Mouse (Mus musculus) intestine, embryonic 15.5 days (tissue): ENCODE measurements around the gene Fxyd2. TPM values are rescaled to one million over a fixed set of nuclear protein-coding genes. Genes with fewer than 3 reads are reported as not detected.

Experiments
- polyA plus RNA-seq: library from polyadenylated mRNA; unstranded; fragments of >200 nt; fragmentation: Nextera tagmentation; extraction: Ambion mirVana; gene quantifications from 2 replicates; pipeline ENCODE4 v1.2.1, GENCODE M21; 2015

Fxyd2 gene
- polyA plus RNA-seq, 1 experiment from 2014 or later: 3.0 TPM

Other genes starting within 250 kb of the Fxyd2 start
- gene BC049352, start 217.7 kb upstream of the Fxyd2 start, polyA plus RNA-seq: 0.43 TPM in 1 of 2 replicates, not detected in the other
- gene Tmprss4, start 195.6 kb upstream of the Fxyd2 start, polyA plus RNA-seq: 29.1 and 33.6 TPM in 2 replicates
- gene Il10ra, start 130.5 kb upstream of the Fxyd2 start, polyA plus RNA-seq: 1.4 TPM in 2 replicates
- 0.36 and 0.40 TPM in 2 replicates for gene Tmprss13, start 80.6 kb upstream of the Fxyd2 start, polyA plus RNA-seq
- gene Fxyd6, start 29.5 kb upstream of the Fxyd2 start, polyA plus RNA-seq: 76.5 and 77.2 TPM in 2 replicates
- gene Dscaml1, start 27.0 kb downstream of the Fxyd2 start, polyA plus RNA-seq: 0.38 and 0.44 TPM in 2 replicates